Mouse (Mus musculus): ENCODE measurements around the gene Fgfrl1.

- TF ChIP-seq CTCF (IDR thresholded peaks at IDR 0.05; ENCODE audit: borderline replicate concordance, insufficient read depth, low read length): no peak
- no peak for TF ChIP-seq POLR2A (IDR thresholded peaks at IDR 0.05; ENCODE audit: low read depth, low read length)
Measured at GRCm38 (mm10) chr5:108696542-108696941, 4.4 kb downstream of the Fgfrl1 start.

Measured in embryonic fibroblast, embryonic 13.5 days (primary cell).